Mouse (Mus musculus) heart, embryonic 11.5 days (tissue): ENCODE data around the gene Ehd1. TPM values are rescaled to one million over a fixed set of nuclear protein-coding genes. Genes with fewer than 3 reads are reported as not detected.

Source experiments
- ATAC-seq: fragments of 200-750 bp; cut with Nextera tagmentation; replicated peaks from 2 replicates; pipeline ENCODE4 v1.8.0; 2017; ENCODE audit warnings: moderate library complexity; ENCODE audit not compliant: insufficient number of reproducible peaks, low FRiP score, low TSS enrichment
- H3K27ac ChIP-seq: fragments of 300-500 bp; sonication (generic); 2 replicates; pipeline ENCODE4 v1.5.1; 2014; ENCODE audit warnings: mild to moderate bottlenecking, low read depth, low read length
- H3K27me3 ChIP-seq: fragments of 300-500 bp; sonication (generic); 2 replicates; pipeline ENCODE4 v1.6.1; 2014; ENCODE audit warnings: mild to moderate bottlenecking, low read length, mixed read lengths; ENCODE audit not compliant: control insufficient read depth, insufficient read depth
- H3K36me3 ChIP-seq: fragments of 300-500 bp; sonication (generic); 2 replicates; pipeline ENCODE4 v1.6.1; 2014; ENCODE audit warnings: mild to moderate bottlenecking, low read length, moderate library complexity, mixed read lengths; ENCODE audit not compliant: control insufficient read depth, insufficient read depth
- H3K4me1 ChIP-seq: fragments of 300-500 bp; sonication (generic); 2 replicates; pipeline ENCODE4 v1.6.1; 2014; ENCODE audit warnings: low read length; ENCODE audit not compliant: control insufficient read depth, insufficient read depth
- H3K4me2 ChIP-seq: fragments of 300-500 bp; sonication (generic); 2 replicates; pipeline ENCODE4 v1.6.1; 2014; ENCODE audit warnings: mild to moderate bottlenecking, moderate library complexity
- H3K4me3 ChIP-seq: fragments of 300-500 bp; sonication (generic); 2 replicates; pipeline ENCODE4 v1.5.1; 2014; ENCODE audit warnings: low read depth, low read length
- H3K9ac ChIP-seq: fragments of 300-500 bp; sonication (generic); 2 replicates; pipeline ENCODE4 v1.6.1; 2014; ENCODE audit warnings: mild to moderate bottlenecking, low read depth, low read length, moderate library complexity
- H3K9me3 ChIP-seq: fragments of 300-500 bp; sonication (generic); replicated peaks from 2 replicates; pipeline ENCODE4 v1.6.1; 2016; ENCODE audit warnings: low read length; ENCODE audit not compliant: control insufficient read depth
- WGBS: fragments of 180-500 bp; shearing (Covaris S2); extraction: QIAGEN DNeasy Blood & Tissue Kit; methylation state at CpG from one replicate; pipeline ENCODE4 v1.1.7; 2014; ENCODE audit not compliant: insufficient replicate concordance; 5-methylcytosine and 5-hydroxymethylcytosine counted together
- polyA plus RNA-seq: library from polyadenylated mRNA; unstranded; fragments of >200 nt; fragmentation: Nextera tagmentation; extraction: Ambion mirVana; gene quantifications from 2 replicates; pipeline ENCODE4 v1.2.1, GENCODE M21; 2014

Gene Ehd1
- polyA plus RNA-seq, 1 experiment from 2014 or later, result 70.0 TPM

DNA sequence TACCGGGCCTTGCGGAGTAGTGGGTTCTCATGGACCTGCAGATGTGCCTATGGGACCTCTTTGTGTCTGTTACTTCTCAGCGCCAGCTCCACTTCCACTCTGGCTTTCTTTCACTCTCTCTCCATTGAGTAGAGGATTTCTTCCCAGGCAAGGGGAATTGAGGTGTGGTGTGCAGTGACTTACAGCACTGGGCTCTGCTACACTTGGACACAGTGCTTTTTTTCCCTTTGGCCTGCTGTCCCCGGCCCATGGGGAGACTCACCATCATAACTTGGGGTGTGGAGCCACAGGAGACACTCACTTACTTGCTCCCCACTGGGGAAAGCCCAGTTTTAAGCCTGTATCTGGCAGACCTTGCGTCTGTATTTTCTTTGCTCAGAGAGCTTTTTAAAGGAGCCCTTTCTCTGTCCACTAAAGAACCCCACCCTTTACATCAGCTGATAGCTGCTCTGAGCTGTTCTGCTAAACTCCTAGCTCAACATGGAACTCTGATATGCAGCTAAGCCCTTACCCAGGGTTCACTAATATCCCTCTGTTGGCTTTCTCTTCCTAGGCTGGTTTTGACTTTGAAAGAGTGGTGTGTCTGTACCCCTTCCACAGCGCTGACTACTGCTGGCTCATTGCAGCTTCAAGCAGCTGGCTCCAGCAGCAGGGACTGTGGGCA lies 3.1 kb downstream of the Ehd1 start:
- Histone ChIP-seq H3K9me3 (no peaks in the 10 kb centered on the region), H3K4me2 (peak overlapping the region; percentile 92), H3K36me3 (peaks cover 16% of the 10 kb centered on the region), H3K27ac (peak overlapping the region; percentile 83), H3K4me3 (peak overlapping the region; percentile 97), H3K9ac (peak overlapping the region; percentile 90), H3K4me1 (peaks cover 61% of the 10 kb centered on the region), H3K27me3 (no peaks in the 10 kb centered on the region)
- 76% methylated on average over 6 of the region's 6 CpGs for WGBS
- no peak for ATAC-seq

DNA sequence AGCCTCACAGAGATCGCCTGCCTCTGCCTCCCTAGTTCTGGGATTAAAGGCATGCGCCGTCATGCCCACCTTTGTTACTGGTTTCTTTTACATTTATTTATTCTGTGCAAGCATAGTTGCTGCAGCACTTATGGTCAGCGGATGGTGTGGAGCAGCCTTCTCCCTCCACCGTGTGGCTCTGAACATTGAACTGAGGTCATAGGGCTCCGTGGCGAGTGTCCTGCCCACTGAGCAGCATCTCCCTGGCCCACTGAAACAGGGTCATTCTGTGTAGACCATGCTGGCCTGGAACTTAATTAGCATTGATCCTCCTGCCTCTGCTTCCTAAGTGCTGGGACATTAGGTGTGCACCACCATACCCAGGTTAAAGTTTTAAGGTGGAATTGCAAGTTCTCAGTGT lies 4.0 kb downstream of the Ehd1 start:
- H3K27me3 ChIP-seq, result no peaks in the 10 kb centered on the region
- H3K27ac ChIP-seq, result no peak overlapping the region
- H3K36me3 ChIP-seq, result peaks cover 16% of the 10 kb centered on the region
- ATAC-seq, result no peak
- peaks cover 70% of the 10 kb centered on the region for H3K4me1 ChIP-seq
- H3K9ac ChIP-seq, result no peak overlapping the region; the same call in 1 of the 2 replicates
- 89% methylated on average over 7 of the region's 7 CpGs for WGBS
- 0 out of 2 replicates have a peak overlapping the region, but pooled peaks have one; percentile 97 for H3K4me3 ChIP-seq
- H3K9me3 ChIP-seq, result no peaks in the 10 kb centered on the region
- H3K4me2 ChIP-seq, result peak overlapping the region; percentile 92

DNA sequence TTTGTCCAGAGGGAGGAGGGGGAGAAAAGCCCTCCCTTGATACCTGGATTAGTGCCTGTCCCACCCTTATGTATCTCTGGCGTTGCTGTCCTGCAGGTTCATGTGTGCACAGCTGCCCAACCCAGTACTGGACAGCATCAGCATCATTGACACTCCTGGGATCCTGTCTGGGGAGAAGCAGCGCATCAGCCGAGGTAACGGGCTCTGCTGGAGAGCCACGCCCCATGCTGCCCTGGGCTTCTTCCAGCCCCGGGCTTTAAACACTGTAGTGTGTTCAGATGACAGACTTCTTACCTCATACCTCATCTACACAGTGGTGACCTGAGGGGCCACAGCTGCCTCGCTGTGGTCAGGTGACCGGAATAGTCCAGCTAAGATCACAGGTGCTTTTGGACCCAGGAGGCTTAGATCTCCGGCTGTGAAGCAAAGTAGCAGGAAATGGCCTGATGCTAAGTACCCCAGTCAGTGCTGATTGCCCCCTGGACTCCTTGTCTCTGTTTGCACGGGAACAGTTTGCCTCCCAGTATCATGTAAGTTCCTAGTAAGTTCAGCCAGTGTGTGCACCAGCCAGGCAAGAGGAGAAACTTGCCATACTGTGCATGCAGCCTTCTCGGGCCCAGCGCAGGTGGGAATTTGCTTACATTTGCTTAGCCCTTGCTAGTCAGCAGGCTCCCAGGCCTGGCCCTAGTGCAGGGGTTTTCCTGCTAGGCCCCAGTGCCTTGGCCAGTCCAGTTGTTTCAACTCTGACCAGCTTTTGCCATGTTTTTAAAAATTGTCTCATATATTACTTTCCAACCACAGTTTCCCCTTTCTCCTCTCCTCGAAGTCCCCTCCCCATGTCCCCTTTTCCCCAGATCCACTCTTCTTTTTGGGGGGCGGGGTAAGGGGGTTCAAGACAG lies 4.8 kb downstream of the Ehd1 start:
- Histone ChIP-seq H3K9ac (0 out of 2 replicates have a peak overlapping the region, but pooled peaks have one; percentile 35), H3K36me3 (peaks cover 16% of the 10 kb centered on the region), H3K4me1 (peaks cover 75% of the 10 kb centered on the region), H3K4me3 (no peak overlapping the region), H3K9me3 (no peaks in the 10 kb centered on the region), H3K4me2 (peak overlapping the region; percentile 92), H3K27ac (no peak overlapping the region), H3K27me3 (no peaks in the 10 kb centered on the region)
- 72% methylated on average over 14 of the region's 14 CpGs for WGBS
- no peak for ATAC-seq

- Histone ChIP-seq H3K9me3 (no peaks in the 10 kb centered on the region), H3K4me1 (peaks cover 88% of the 10 kb centered on the region), H3K36me3 (peaks cover 16% of the 10 kb centered on the region), H3K9ac (peak overlapping the region; percentile 29; the same call in 1 of the 2 replicates), H3K4me3 (no peak overlapping the region), H3K27me3 (no peaks in the 10 kb centered on the region), H3K27ac (peak overlapping the region; percentile 92), H3K4me2 (peak overlapping the region; percentile 30)
- 73% methylated on average over 5 of the region's 5 CpGs for WGBS
- no peak for ATAC-seq
Measured at GRCm38 (mm10) chr19:6283001-6283400, 6.5 kb downstream of the Ehd1 start.

- WGBS, result 20% methylated on average over 12 of the region's 12 CpGs
- H3K9me3 ChIP-seq, result no peaks in the 10 kb centered on the region
- H3K27ac ChIP-seq, result peak overlapping the region; percentile 92
- no peaks in the 10 kb centered on the region for H3K27me3 ChIP-seq
- peak; percentile 81 for ATAC-seq
- H3K36me3 ChIP-seq, result peaks cover 16% of the 10 kb centered on the region
- H3K4me3 ChIP-seq, result peak overlapping the region; percentile 11; the same call in 1 of the 2 replicates
- peak overlapping the region; percentile 49 for H3K4me2 ChIP-seq
- H3K4me1 ChIP-seq, result peaks cover 81% of the 10 kb centered on the region
- H3K9ac ChIP-seq, result peak overlapping the region; percentile 17; the same call in 1 of the 2 replicates
Measured at GRCm38 (mm10) chr19:6284502-6284901, 8.0 kb downstream of the Ehd1 start.

GRCm38 (mm10) chr19:6285226-6285625 lies 8.7 kb downstream of the Ehd1 start:
- Histone ChIP-seq H3K4me2 (peak overlapping the region; percentile 49), H3K4me1 (peaks cover 78% of the 10 kb centered on the region), H3K36me3 (peaks cover 16% of the 10 kb centered on the region), H3K9ac (peak overlapping the region; percentile 28; the same call in 1 of the 2 replicates), H3K27ac (peak overlapping the region; percentile 92), H3K4me3 (no peak overlapping the region), H3K9me3 (no peaks in the 10 kb centered on the region), H3K27me3 (no peaks in the 10 kb centered on the region)
- WGBS, result 49% methylated on average over 8 of the region's 8 CpGs
- no peak; the same call in 1 of the 2 replicates for ATAC-seq

GRCm38 (mm10) chr19:6285632-6286433 lies 9.3 kb downstream of the Ehd1 start:
- H3K36me3 ChIP-seq, result peaks cover 16% of the 10 kb centered on the region
- peak overlapping the region; percentile 28; the same call in 1 of the 2 replicates for H3K9ac ChIP-seq
- peaks cover 73% of the 10 kb centered on the region for H3K4me1 ChIP-seq
- H3K4me2 ChIP-seq, result peak overlapping the region; percentile 49
- H3K27me3 ChIP-seq, result no peaks in the 10 kb centered on the region
- peak overlapping the region; percentile 18; the same call in 1 of the 2 replicates for H3K4me3 ChIP-seq
- H3K9me3 ChIP-seq, result no peaks in the 10 kb centered on the region
- H3K27ac ChIP-seq, result peak overlapping the region; percentile 92
- peak; percentile 37; the same call in 1 of the 2 replicates for ATAC-seq
- WGBS, result 25% methylated on average over 7 of the region's 7 CpGs
